Mouse (Mus musculus) left cerebral cortex, adult 9 months (tissue): ENCODE measurements around the gene Vps37b.

ENCODE experiments used
- DNase-seq, 2 experiments: peaks; one replicate each; pipeline ENCODE4 v3.0.0; 2022; ENCODE audit warnings: low spot score in 2 of 2

Vps37b gene

GRCm38 (mm10) chr5:124022365-124022764, 9.7 kb downstream of the Vps37b start:
- DNase-seq: no peak

DNA sequence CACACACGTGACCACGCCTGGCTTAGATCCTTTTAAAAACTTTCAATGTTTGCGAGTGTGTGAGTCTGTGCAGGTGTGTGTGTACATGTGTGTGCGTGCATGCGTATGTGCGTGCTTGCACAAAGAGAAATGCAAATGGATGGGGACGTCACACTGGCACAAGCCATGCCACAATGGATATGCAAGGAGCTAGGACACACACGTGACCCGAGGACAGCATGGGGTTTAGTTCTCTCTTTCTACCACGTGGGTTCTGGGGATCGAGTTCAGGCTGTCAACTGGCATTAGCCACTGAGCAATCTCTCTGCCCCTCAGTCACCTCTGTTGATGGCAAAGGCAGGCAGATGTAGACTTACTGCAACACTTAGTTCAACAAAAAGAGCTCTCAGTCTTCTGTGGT, 10.4 kb downstream of the Vps37b start:
- DNase-seq: no peak

GRCm38 (mm10) chr5:124021148-124021547, 10.9 kb downstream of the Vps37b start:
- no peak for DNase-seq

GRCm38 (mm10) chr5:124019348-124020216, 12.5 kb downstream of the Vps37b start:
- DNase-seq: peak; percentile 84 to 93

DNA sequence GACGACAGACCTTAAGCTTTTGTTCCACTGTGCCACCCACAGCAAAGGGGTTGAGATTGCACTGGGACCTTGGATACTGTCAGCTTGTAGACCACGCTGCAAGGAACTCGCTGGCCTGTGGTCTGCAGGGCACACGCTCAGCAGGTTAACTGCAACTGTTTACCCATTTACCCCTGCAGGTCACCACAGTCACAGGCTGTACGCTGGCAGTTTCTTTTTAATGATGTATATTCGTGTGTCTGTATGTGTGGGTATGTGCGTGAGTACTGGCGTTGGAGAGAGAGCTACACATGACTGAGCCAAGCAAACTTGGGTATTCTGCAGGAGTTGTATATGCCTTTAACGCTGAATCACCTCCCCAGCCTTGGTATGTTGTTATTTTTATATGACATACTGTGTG, 13.4 kb downstream of the Vps37b start:
- no peak for DNase-seq

- no peak for DNase-seq
These were observed 14.1 kb downstream of the Vps37b start for GRCm38 (mm10) chr5:124017941-124018340.

DNA sequence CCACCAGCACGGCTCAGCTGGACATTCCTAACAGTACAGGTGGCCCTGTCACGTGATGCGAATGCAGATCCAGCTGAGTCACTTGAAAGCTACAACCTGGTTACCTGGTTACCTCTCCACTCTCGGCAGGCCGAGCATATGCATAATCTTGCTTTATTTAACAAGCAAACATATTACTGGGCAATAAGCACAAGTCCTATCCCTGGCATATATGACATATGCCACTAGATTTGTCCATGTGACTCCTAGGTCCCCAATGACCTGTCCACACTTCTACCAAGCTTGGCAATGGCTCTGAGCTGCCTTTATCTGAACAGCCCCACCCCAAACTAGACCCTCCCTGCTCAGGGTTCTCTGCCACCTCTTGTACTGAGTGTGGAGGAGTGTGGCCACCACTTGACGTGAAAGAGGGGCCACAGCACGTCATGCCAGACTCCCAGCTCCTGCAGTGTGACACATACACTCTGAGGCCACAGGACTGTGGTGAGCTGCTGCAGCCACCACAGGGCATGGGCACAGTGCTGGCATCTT, 15.7 kb downstream of the Vps37b start:
- DNase-seq: no peak

DNA sequence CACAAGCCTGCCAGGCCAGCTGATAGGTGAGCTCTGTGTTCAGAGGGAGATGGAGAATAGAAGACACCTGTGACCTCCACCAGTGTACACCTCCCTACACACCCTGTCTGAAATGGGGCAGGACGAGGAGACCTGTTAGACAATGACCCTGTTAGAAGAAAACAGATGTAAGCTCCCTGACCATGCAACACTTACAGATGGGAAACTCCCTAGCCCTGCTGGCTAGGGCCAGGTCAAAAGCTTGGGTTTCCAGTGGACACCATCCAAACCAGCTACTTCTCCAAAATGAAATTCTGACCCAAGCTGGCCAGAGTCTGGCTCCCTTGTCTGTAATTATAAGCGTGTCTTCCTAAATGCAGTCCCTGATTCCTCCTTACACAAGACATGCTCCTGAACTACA, 16.3 kb downstream of the Vps37b start:
- DNase-seq: no peak

DNA sequence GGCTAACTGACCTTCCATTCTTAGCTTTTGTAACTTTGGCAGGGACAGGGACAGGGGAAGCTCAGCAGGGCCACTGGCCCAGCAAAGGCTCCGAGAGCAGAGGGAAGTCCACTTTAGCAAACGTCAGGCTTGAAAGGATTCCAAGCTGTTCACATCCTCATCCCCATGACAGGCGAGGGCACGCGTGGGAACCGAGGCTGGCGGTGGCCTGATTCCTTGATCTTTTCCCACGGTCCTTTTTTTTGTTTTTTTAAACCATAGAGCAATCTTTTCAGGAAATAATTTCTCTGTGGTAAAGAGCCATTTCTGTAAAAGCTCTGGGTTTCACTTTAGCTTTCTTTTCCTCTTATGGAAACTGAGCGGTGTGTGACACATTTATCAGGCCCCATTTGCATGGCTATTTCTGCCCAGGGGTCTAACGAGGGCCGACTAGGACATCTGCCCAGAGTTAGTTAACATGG, 17.2 kb downstream of the Vps37b start:
- no peak for DNase-seq

GRCm38 (mm10) chr5:124014180-124014579, 17.9 kb downstream of the Vps37b start:
- no peak for DNase-seq

DNA sequence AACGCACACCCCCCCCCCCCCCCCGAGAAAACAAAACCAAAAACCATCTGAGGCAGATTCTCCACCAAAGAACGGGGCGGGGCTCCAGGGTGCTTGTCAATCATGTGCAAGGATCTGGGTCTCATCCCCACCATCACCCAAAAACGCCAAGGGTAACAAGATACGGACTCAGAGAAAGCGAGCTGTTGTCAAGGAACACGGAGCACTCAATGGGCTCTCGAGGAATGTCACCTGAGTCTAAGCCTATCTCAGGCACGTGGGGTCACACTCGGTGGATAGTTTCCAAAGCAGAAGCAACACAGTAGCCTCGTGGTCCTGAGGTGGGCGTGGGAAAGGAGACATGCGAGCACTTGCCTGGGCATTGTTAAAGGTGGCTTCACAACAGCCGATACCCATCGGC, 18.3 kb downstream of the Vps37b start:
- no peak for DNase-seq

DNA sequence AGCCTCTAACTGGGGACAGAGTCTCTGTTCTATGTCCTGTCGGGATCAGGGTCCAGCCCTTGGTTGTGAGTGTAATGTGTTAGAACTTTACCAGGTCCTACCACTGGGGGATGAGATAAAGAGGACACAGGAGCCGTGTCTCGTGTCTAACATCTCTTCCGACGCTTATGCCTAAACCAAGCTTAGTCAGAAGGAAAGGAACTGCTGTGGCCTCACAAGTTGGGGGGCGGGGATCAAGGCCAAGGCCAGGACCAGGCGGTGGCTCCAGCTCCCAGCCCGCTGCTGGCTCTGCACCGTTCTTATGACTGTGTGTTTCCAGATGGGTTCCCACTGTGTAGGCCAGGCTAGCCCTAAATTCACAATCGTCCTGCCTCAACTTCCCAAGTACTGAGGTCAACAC, 19.2 kb downstream of the Vps37b start:
- DNase-seq: no peak

GRCm38 (mm10) chr5:124011927-124012326, 20.1 kb downstream of the Vps37b start:
- no peak for DNase-seq

DNA sequence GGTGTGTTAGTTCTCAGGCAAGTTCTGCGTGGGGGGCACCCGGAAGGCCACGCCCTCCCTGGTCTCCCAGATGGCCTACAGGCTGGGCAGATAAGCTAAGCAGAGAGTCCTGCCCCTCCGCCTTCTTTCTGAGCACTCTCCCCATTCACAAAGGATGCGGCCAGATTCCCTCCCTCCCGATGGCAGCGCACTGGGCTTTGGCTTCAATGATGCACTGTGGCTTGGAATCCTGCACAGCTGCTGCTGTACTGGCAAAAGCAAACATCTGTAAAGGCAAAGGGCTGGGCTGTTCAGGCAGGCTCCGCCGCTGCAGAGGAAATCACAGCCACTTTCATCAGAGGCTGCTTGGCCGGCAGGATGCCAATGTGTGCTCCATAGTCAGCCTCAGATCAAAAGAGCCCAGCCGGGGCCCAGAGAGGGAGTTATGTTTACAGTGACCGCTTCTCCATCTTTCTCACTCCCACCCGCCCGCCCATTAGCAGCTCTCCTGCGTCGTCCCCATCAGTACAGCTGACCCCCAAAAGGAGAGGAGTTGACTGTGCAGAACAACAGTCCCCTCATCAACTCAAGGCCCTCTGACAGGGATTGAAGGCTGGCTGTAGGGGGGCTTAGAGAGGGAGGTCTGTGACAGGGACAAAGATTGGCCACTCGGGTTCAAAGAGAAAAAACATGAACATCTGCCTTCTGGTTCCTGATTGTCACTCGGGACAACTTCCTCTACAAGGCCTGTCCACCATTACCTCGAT, 21.0 kb downstream of the Vps37b start:
- no peak for DNase-seq

GRCm38 (mm10) chr5:124010077-124010476, 22.0 kb downstream of the Vps37b start:
- no peak for DNase-seq

- no peak for DNase-seq
These were observed 25.1 kb downstream of the Vps37b start for GRCm38 (mm10) chr5:124006891-124007491.

DNA sequence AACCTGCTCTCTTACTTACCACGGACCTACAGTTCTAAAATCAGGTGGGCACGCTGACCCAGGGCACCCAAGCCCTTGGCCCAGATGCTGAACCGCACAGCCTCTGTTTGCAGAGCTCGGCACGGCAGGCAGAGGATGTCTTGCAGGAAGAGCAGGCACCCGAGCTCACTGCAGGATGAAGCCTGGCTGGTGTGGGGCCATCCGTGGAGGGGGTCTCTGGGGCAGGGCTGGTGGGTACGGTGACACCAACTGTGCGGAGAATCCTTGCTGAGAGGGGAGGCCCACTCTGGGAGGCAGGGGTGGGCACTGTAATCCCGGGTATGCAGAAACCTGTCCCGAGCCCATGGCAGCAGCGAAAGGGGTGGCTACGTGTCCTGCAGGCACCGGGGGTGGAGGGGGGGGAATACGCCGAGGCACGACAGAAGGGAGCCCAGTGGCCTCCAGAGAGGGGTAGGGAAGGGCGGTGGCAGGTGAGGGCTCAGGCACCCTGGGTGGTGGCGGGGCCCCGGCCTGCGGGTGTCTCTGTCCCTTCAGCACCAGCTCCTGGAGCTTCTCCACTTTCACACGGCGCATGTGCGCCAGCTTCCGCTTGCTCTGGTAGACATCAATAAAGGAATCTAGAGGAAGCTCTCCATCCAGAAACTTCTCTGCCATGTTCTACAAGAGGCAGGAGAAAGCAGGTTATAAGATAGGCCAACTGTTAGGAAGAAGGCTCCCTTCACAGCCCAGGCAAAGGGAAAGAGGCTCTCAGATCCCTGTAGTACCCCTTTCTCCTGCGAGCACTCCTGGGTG, 25.8 kb downstream of the Vps37b start:
- DNase-seq: no peak

- no peak for DNase-seq
These were observed 26.5 kb downstream of the Vps37b start for GRCm38 (mm10) chr5:124005591-124005990.

GRCm38 (mm10) chr5:124005151-124005500, 26.9 kb downstream of the Vps37b start:
- no peak for DNase-seq

DNA sequence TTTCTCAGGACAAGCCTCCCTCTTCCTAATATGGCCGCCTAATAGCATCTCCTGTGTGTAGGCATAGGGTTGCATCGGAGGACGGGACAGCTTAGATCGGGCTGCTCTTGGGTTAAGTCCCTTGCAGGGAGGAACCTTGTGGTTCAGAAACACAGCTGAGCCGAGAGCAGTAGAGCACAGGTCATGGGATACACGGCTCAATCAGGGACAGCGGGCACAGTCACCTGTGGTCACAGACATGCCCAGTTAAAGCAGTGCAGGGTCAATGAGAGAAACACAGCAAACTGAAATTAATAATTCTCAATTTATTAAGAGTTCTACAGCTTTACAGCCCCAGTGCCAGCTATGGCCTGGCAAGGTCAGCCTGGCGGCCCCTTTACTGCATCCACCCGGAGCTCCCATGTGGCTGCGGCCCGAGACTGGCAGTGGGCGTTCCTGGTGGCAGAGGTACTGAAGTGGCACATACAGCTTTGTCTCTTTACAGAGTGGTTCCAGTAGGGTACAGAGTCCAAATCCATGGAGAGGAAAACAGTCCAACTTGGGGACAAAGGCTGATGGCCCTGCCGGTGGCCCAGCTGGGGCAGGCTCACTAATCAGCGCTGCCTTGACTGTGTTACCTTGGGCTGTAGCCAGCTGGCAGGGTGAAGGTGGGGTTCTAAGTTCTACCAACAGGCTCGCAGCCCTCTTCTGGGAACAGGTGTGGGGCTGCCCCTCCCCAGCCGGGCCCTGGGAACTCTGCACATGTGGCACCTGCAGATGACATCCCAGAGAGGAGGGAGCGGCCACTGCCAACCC, 27.5 kb downstream of the Vps37b start:
- DNase-seq: no peak

GRCm38 (mm10) chr5:124003375-124003774, 28.7 kb downstream of the Vps37b start:
- no peak for DNase-seq
